Mouse (Mus musculus) erythroblast, embryonic 14.5 days (primary cell): Measurements from ENCODE around the gene Dnajb4.

Experiments used
- GATA1 ChIP-seq: IDR thresholded peaks from 2 replicates; pipeline ENCODE4 v1.6.1; 2012; ENCODE audit warnings: low read length, inconsistent platforms, mixed read lengths
- TAL1 ChIP-seq: IDR thresholded peaks from 3 replicates; pipeline ENCODE4 v1.6.1; 2012; ENCODE audit warnings: low read length, inconsistent platforms, mixed read lengths

GRCm38 (mm10) chr3:152133621-152134020, 76.5 kb downstream of the Dnajb4 start:
- TF ChIP-seq GATA1 (no peak), TAL1 (no peak)
